Mouse (Mus musculus): Measurements from ENCODE around the gene St6galnac6. TPM values are rescaled to one million over a fixed set of nuclear protein-coding genes. Genes with fewer than 3 reads are reported as not detected.

Gene St6galnac6
- polyA plus RNA-seq (2011; ENCODE audit: insufficient read length, low read depth, missing spikeins) = 33.3 and 39.3 TPM in 2 replicates

DNA sequence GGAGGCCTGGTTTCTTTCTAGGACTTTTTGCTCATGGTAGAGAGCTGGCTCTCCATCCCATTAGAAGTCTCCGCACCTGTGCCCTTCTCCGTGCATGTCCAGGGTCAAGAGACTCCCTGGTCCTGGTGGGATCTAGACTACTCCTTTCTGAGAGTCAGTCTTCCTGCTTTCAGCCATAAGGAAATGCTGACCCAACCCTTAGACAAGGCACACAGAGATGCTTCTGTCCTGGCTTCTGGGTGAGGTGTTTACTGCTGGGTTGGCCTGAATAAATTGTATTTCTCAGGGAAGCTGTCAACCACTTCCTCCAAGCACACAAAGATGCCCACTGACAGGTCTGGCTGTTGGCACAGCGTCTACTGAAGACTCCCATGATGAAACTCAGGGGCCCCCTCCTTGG is at the start of gene St6galnac6:
TSS of gene St6galnac6 (plus strand) at position 301 of the 400 bp plus-strand sequence.
- no peak within 1 kb of the TSS for H3K4me3 ChIP-seq (ENCODE audit: insufficient read depth, low read length)
- no peak within 1 kb of the TSS for H3K27ac ChIP-seq (ENCODE audit: insufficient read depth, low read length)
- TF ChIP-seq CTCF (IDR thresholded peaks at IDR 0.05; ENCODE audit: borderline replicate concordance, insufficient read depth, low read length) = no peak
- TF ChIP-seq POLR2A (IDR thresholded peaks at IDR 0.05; ENCODE audit: low read depth, low read length) = no peak
- H3K4me1 ChIP-seq (ENCODE audit: control insufficient read depth, insufficient read depth, low read length) = no peaks in the 10 kb centered on the region; the same call in 1 of the 2 replicates

DNA sequence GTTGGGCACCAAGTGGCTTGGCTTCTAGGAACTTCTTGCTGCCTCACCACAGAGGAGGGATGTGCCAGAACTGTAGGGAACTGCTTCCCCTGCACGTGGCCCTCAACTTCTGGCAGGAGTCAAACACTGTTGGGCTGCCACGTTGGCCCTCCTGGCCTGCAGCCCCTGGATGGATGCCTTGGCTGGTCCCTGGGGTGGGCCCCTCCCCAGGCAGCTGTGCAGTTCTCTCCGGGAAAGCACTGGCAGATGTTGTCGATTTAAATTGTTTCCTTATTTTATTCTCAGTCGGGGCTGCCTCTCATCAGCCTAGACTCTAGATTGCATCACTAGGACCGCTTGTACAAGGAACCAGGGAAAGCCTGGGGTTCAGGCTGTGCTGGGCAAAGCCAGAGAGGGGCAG is 49.7 kb upstream of the St6galnac6 start:
- Histone ChIP-seq H3K4me1 (ENCODE audit: control insufficient read depth, insufficient read depth, low read length) (peaks cover 15% of the 10 kb centered on the region), H3K27ac (ENCODE audit: insufficient read depth, low read length) (peak overlapping the region; percentile 15; the same call in 1 of the 2 replicates), H3K4me3 (ENCODE audit: insufficient read depth, low read length) (no peak overlapping the region)
- TF ChIP-seq CTCF (IDR thresholded peaks at IDR 0.05; ENCODE audit: borderline replicate concordance, insufficient read depth, low read length) = no peak
- no peak for TF ChIP-seq POLR2A (IDR thresholded peaks at IDR 0.05; ENCODE audit: low read depth, low read length)

DNA sequence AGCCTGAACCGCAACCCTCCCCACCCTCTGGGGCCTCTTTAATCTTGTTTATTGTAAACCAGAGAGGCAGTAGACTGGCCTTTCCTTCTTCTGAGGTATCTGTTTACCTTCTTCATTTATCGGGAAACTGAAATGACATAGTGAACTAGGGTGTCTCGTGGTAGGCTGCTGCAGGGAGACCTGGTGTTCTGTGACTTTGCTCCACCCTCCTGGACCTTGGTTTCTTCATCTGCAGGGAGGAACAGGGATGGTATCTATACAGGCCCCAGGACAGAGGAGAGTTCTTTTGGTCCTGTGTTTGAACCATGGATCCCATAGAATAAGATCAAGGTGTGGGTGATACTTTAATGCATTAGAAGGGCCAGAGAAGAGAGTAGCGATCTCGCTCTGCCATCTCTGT is 48.3 kb upstream of the St6galnac6 start:
- TF ChIP-seq CTCF (IDR thresholded peaks at IDR 0.05; ENCODE audit: borderline replicate concordance, insufficient read depth, low read length) (no peak), POLR2A (IDR thresholded peaks at IDR 0.05; ENCODE audit: low read depth, low read length) (no peak)
- Histone ChIP-seq H3K4me3 (ENCODE audit: insufficient read depth, low read length) (no peak overlapping the region), H3K4me1 (ENCODE audit: control insufficient read depth, insufficient read depth, low read length) (peaks cover 15% of the 10 kb centered on the region), H3K27ac (ENCODE audit: insufficient read depth, low read length) (no peak overlapping the region)

DNA sequence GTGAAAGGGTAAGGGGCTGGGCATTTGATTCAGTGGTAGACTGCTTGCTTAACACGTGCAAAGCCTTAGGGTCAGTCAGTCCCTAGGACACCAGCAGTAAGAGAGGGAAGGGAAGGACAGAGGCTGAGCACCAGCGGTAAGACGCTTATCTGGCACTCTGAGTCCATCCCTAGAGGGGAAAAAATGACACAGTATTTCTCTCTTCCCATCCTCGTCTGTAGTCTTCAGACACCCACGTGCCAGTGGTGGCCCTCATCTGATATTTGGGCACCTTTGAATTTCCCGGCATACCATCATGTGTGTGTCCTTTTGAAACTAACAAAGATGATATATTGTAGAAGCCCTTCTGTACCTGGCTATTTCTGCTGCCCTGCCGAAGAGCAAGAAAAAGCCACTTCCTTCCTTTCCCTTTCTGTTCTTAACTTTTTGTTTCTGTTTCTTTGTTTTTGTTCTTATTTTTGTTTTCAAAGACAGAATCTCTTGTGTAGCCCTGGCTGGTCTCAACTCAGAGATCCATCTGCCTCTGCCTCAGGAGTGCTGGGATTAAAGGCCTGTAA is 45.8 kb upstream of the St6galnac6 start:
- Histone ChIP-seq H3K27ac (ENCODE audit: insufficient read depth, low read length) (no peak overlapping the region), H3K4me3 (ENCODE audit: insufficient read depth, low read length) (no peak overlapping the region), H3K4me1 (ENCODE audit: control insufficient read depth, insufficient read depth, low read length) (peaks cover 5% of the 10 kb centered on the region)
- TF ChIP-seq CTCF (IDR thresholded peaks at IDR 0.05; ENCODE audit: borderline replicate concordance, insufficient read depth, low read length) (no peak), POLR2A (IDR thresholded peaks at IDR 0.05; ENCODE audit: low read depth, low read length) (no peak)

DNA sequence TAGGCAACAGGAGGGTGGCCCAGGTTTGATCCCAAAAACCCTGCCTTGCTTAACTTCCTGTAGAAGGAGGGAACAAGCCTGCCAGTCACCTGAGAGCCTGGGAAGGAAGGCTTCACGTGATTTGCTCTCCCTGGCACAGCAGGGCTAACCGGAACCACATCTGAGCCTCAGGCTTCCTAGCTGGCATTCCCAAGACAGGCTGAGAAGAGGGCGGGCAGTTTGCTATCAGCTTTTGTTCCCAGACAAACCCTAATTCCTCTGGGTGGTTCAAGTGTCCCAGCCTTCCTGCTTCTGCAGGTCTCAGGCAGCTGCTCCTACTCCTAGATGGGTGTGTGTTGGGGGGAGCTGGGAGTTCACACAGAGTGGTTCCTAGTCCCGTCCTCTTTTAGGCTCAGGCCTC is 44.0 kb upstream of the St6galnac6 start:
- no peak for TF ChIP-seq POLR2A (IDR thresholded peaks at IDR 0.05; ENCODE audit: low read depth, low read length)
- TF ChIP-seq CTCF (IDR thresholded peaks at IDR 0.05; ENCODE audit: borderline replicate concordance, insufficient read depth, low read length) = no peak
- no peak overlapping the region for H3K27ac ChIP-seq (ENCODE audit: insufficient read depth, low read length)
- no peaks in the 10 kb centered on the region for H3K4me1 ChIP-seq (ENCODE audit: control insufficient read depth, insufficient read depth, low read length)
- H3K4me3 ChIP-seq (ENCODE audit: insufficient read depth, low read length) = no peak overlapping the region

DNA sequence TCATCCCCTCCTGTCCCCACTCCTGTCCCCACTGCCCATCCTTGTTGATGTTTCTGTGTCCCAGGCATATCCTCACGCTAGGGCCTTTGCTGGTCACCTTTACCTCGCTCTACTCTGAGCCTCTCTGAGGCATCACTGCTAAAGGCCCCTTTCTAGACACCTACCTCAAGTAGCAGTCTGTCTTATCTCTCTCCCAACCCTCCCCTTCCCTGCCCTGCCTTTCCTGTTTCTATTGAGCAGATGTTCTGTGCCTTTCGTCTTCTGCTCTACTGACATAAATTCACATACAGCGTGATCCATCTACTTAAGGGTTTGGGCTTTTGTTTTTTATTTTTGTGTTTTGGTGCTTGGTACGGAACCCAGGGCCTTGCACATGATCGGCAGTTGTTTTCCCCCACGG is 43.5 kb upstream of the St6galnac6 start:
- no peak for TF ChIP-seq POLR2A (IDR thresholded peaks at IDR 0.05; ENCODE audit: low read depth, low read length)
- TF ChIP-seq CTCF (IDR thresholded peaks at IDR 0.05; ENCODE audit: borderline replicate concordance, insufficient read depth, low read length) = no peak
- no peak overlapping the region for H3K27ac ChIP-seq (ENCODE audit: insufficient read depth, low read length)
- no peaks in the 10 kb centered on the region for H3K4me1 ChIP-seq (ENCODE audit: control insufficient read depth, insufficient read depth, low read length)
- no peak overlapping the region for H3K4me3 ChIP-seq (ENCODE audit: insufficient read depth, low read length)

DNA sequence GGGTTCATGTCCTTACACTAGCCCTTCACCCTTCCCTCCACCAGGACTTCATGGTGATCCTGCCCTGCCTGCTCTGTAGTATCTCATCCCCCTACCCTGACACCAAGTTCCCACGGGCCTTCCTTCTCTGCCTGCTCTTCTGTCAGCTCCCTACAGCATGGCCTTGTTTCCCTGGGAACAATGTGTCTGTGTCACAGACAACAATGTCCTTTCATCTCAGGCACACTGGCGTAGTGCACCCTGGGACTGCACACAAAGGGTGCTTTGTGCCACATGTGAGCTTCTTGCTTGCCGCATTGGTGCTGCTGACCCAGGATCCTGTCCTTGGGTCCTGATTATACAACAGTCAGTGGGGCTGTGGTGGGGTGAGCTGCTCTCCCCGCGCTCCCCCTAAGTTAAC is 39.9 kb upstream of the St6galnac6 start:
- TF ChIP-seq CTCF (IDR thresholded peaks at IDR 0.05; ENCODE audit: borderline replicate concordance, insufficient read depth, low read length) (no peak), POLR2A (IDR thresholded peaks at IDR 0.05; ENCODE audit: low read depth, low read length) (no peak)
- H3K4me3 ChIP-seq (ENCODE audit: insufficient read depth, low read length) = no peak overlapping the region
- H3K4me1 ChIP-seq (ENCODE audit: control insufficient read depth, insufficient read depth, low read length) = no peaks in the 10 kb centered on the region
- no peak overlapping the region for H3K27ac ChIP-seq (ENCODE audit: insufficient read depth, low read length)

DNA sequence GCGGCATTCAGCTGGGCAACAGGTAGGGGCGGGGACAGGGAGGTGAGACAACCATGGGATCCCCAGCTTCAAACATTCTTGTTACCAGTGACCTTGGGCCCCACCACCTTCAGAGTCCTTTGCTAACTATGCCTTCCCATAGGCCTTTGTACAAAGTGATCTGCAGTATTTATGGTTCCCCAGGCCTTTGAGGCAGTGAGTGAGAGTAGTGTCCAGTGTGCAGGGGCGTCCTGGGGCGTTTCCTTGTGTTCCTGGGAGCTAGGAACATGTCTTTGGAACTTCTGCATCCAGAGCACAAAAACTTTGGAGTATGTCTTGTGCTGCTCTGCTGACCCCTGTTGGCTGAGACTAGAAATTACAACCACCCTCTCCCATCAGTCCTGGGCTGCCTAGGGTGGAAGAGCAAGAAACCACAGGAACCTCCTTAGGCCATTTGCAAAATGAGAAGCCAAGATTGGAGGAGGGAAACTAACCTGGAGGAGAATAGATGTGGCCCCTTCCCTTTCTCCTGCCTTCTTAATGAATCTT is 32.9 kb upstream of the St6galnac6 start:
- Histone ChIP-seq H3K4me1 (ENCODE audit: control insufficient read depth, insufficient read depth, low read length) (no peaks in the 10 kb centered on the region), H3K4me3 (ENCODE audit: insufficient read depth, low read length) (no peak overlapping the region), H3K27ac (ENCODE audit: insufficient read depth, low read length) (no peak overlapping the region)
- no peak for TF ChIP-seq POLR2A (IDR thresholded peaks at IDR 0.05; ENCODE audit: low read depth, low read length)
- peak; percentile 55; the same call in 1 of the 2 replicates for TF ChIP-seq CTCF (IDR thresholded peaks at IDR 0.05; ENCODE audit: borderline replicate concordance, insufficient read depth, low read length)

DNA sequence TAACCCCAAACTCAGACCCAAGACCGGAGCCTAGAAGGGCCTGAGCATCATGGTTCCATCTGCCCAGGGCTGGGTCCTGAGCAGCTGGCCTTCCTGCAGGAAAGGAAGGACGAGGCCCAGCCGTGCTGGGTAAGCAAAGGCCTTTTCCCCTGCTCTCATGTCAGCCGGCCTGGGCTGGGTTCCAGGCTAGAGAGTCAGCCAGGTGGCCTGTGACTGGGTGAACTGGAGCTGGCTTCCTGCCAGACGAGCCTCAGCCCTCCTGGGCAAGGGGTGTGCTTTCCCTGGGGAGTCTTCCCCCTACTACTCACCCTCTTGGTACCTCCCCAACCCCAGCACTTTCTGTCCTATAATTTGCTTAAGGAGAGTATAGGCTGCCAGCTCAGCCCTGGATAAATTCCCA is 31.4 kb upstream of the St6galnac6 start:
- no peaks in the 10 kb centered on the region for H3K4me1 ChIP-seq (ENCODE audit: control insufficient read depth, insufficient read depth, low read length)
- H3K4me3 ChIP-seq (ENCODE audit: insufficient read depth, low read length) = no peak overlapping the region
- H3K27ac ChIP-seq (ENCODE audit: insufficient read depth, low read length) = no peak overlapping the region
- TF ChIP-seq CTCF (IDR thresholded peaks at IDR 0.05; ENCODE audit: borderline replicate concordance, insufficient read depth, low read length) (no peak), POLR2A (IDR thresholded peaks at IDR 0.05; ENCODE audit: low read depth, low read length) (no peak)

DNA sequence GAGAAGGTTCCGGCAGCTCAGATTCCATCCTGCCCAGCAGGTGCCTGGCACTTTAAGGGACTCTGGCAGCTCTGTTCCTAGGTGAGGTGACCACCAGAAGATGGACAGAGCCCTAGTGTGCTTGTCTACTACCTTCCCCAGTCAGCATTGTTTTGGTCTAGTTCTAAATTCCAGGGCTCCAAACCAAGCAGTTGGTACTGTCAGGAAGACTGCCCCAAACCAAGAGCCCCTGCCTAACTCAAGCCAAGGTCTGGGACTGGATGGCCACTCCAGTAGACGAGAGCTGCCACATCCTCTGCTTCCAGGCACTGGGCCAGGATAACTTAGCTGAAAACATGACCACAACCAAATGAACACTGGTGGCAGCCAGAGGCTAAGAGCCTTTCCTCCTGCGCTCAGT is 30.6 kb upstream of the St6galnac6 start:
- Histone ChIP-seq H3K27ac (ENCODE audit: insufficient read depth, low read length) (no peak overlapping the region), H3K4me1 (ENCODE audit: control insufficient read depth, insufficient read depth, low read length) (no peaks in the 10 kb centered on the region), H3K4me3 (ENCODE audit: insufficient read depth, low read length) (no peak overlapping the region)
- TF ChIP-seq POLR2A (IDR thresholded peaks at IDR 0.05; ENCODE audit: low read depth, low read length) = no peak
- TF ChIP-seq CTCF (IDR thresholded peaks at IDR 0.05; ENCODE audit: borderline replicate concordance, insufficient read depth, low read length) = no peak

Data from embryonic fibroblast, embryonic 13.5 days (primary cell).